ENCODE assay signal across 8 mouse cellular contexts in the genomic region with DNA sequence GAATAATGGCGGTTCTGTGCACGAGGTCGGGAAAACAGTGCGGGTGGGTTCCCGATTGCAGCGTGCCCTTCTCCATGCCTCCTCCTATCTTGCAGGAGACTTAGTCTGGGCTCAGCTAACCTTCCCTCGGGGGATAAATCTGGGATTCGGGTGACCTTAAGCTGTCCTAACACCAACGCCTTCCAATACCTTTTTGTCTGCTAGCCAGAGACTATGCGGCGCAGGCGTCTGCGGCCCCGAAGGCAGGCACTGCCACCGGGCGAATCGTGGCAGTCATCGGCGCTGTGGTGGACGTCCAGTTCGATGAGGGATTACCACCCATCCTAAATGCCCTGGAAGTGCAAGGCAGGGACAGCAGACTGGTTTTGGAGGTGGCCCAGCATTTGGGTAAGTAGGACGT. TPM values are rescaled to one million over a fixed set of nuclear protein-coding genes. Genes with fewer than 3 reads are reported as not detected.
DNase-seq lines count a peak whose midpoint lies in the region; ATAC-seq lines count a peak whose summit lies in the region.

No protein-coding gene starts in this region.

- H3K4me1 ChIP-seq in heart, embryonic 11.5 days (ENCODE audit: control insufficient read depth, insufficient read depth, low read length): peaks cover 7% of the 10 kb centered on the region; the same call in 1 of the 2 replicates
- 0 out of 2 replicates have a peak, but pooled peaks cover 3% of the 10 kb centered on the region for H3K4me1 ChIP-seq in brown adipose tissue, adult 24 weeks (ENCODE audit: control insufficient read depth, insufficient read depth, insufficient read length, low read length)
- peaks cover 3% of the 10 kb centered on the region; the same call in 1 of the 2 replicates for H3K4me1 ChIP-seq in neural tube, embryonic 11.5 days (ENCODE audit: control insufficient read depth, insufficient read depth, low read length)

- no peaks in the 10 kb centered on the region for H3K27me3 ChIP-seq in heart, embryonic 11.5 days (ENCODE audit: control insufficient read depth, insufficient read depth, low read length)
- no peaks in the 10 kb centered on the region for H3K27me3 ChIP-seq in neural tube, embryonic 11.5 days (ENCODE audit: control insufficient read depth, insufficient read depth, low read length)

- H3K9me3 ChIP-seq in heart, embryonic 11.5 days (replicated peaks; ENCODE audit: control insufficient read depth, low read length): no peaks in the 10 kb centered on the region
- H3K9me3 ChIP-seq in neural tube, embryonic 11.5 days (ENCODE audit: control insufficient read depth, low read length): no peaks in the 10 kb centered on the region

- H3K9ac ChIP-seq in heart, embryonic 11.5 days (ENCODE audit: low read depth, low read length): peak overlapping the region; percentile 98
- H3K9ac ChIP-seq in neural tube, embryonic 11.5 days (ENCODE audit: low read length): peak overlapping the region; percentile 98

- no peak for DNase-seq in heart, adult 11 months
- DNase-seq in 3134 (ENCODE audit: extremely low read depth, insufficient read length, low spot score) (peak; percentile 44), liver (peak; percentile 45)
- DNase-seq in gastrocnemius, postnatal 25 days: peak; percentile 25
- no peak for DNase-seq in neural tube, embryonic 11.5 days (ENCODE audit: low spot score)
- no peak for DNase-seq in frontal cortex, postnatal 10 days (ENCODE audit: low spot score in 2 of 2)

- ATAC-seq in heart, embryonic 11.5 days (replicated peaks; ENCODE audit: insufficient number of reproducible peaks, low FRiP score, low TSS enrichment): no peak
- no peak for ATAC-seq in neural tube, embryonic 11.5 days (ENCODE audit: insufficient read depth, low FRiP score, low TSS enrichment)

- H3K4me3 ChIP-seq in heart, embryonic 11.5 days (ENCODE audit: low read depth, low read length): peak overlapping the region; percentile 98
- peak overlapping the region; percentile 97 for H3K4me3 ChIP-seq in brown adipose tissue, adult 24 weeks (ENCODE audit: insufficient read depth, low read depth, low read length)
- peak overlapping the region; percentile 99 for H3K4me3 ChIP-seq in neural tube, embryonic 11.5 days (ENCODE audit: low read depth, low read length)

- peaks cover 35% of the 10 kb centered on the region for H3K36me3 ChIP-seq in heart, embryonic 11.5 days (ENCODE audit: control insufficient read depth, insufficient read depth, low read length)
- H3K36me3 ChIP-seq in neural tube, embryonic 11.5 days (ENCODE audit: control insufficient read depth, insufficient read depth, low read length): peaks cover 14% of the 10 kb centered on the region

- WGBS in heart, embryonic 11.5 days (ENCODE audit: insufficient replicate concordance): under 1% methylated on average over 22 of the region's 22 CpGs
- WGBS in neural tube, embryonic 11.5 days: under 1% methylated on average over 22 of the region's 22 CpGs

- H3K27ac ChIP-seq in heart, embryonic 11.5 days (ENCODE audit: low read depth, low read length): peak overlapping the region; percentile 83
- H3K27ac ChIP-seq in brown adipose tissue, adult 24 weeks (replicated peaks; ENCODE audit: low read depth, low read length): peak overlapping the region; percentile 98
- no peak overlapping the region; the same call in 1 of the 2 replicates for H3K27ac ChIP-seq in neural tube, embryonic 11.5 days (ENCODE audit: low read depth, low read length)

- peak overlapping the region; percentile 96 for H3K4me2 ChIP-seq in heart, embryonic 11.5 days
- H3K4me2 ChIP-seq in neural tube, embryonic 11.5 days (ENCODE audit: low read depth): peak overlapping the region; percentile 66

RNA-seq across cellular contexts. Expression of a gene that starts 0.6 kb away (rescaled TPM):
- 4,523 and 4,948 TPM in 2 replicates for polyA plus RNA-seq in heart, embryonic 11.5 days (2014; fragmentation: Nextera tagmentation; extraction: Ambion mirVana)
- polyA plus RNA-seq in brown adipose tissue, adult 24 weeks (2012; ENCODE audit: insufficient read depth, insufficient read length, missing spikeins): 9,036 and 9,352 TPM in 2 replicates
- total RNA-seq in gastrocnemius, postnatal 25 days (2021): 1,000 to 10,000 TPM; 3,933 to 4,186 TPM
- polyA plus RNA-seq in neural tube, embryonic 11.5 days (2014; fragmentation: Nextera tagmentation; extraction: Ambion mirVana): 2,381 and 2,418 TPM in 2 replicates

RNA-seq across cellular contexts. Expression of a gene that starts 7.7 kb away (rescaled TPM):
- polyA plus RNA-seq in heart, embryonic 11.5 days (2014; fragmentation: Nextera tagmentation; extraction: Ambion mirVana): 10.9 and 21.7 TPM in 2 replicates
- 15.1 and 16.0 TPM in 2 replicates for polyA plus RNA-seq in brown adipose tissue, adult 24 weeks (2012; ENCODE audit: insufficient read depth, insufficient read length, missing spikeins)
- total RNA-seq in gastrocnemius, postnatal 25 days (2021): 10 to 100 TPM; 11.4 to 12.0 TPM
- polyA plus RNA-seq in neural tube, embryonic 11.5 days (2014; fragmentation: Nextera tagmentation; extraction: Ambion mirVana): 20.3 and 23.5 TPM in 2 replicates

RNA-seq across cellular contexts. Expression of a gene that starts 24.9 kb away (rescaled TPM):
- polyA plus RNA-seq in heart, embryonic 11.5 days (2014; fragmentation: Nextera tagmentation; extraction: Ambion mirVana): 354 and 377 TPM in 2 replicates
- polyA plus RNA-seq in brown adipose tissue, adult 24 weeks (2012; ENCODE audit: insufficient read depth, insufficient read length, missing spikeins): 107 and 147 TPM in 2 replicates
- 10 to 100 TPM; 61.5 to 62.3 TPM for total RNA-seq in gastrocnemius, postnatal 25 days (2021)
- polyA plus RNA-seq in neural tube, embryonic 11.5 days (2014; fragmentation: Nextera tagmentation; extraction: Ambion mirVana): 584 and 611 TPM in 2 replicates

RNA-seq across cellular contexts. Expression of a gene that starts 48.3 kb away (rescaled TPM):
- polyA plus RNA-seq in heart, embryonic 11.5 days (2014; fragmentation: Nextera tagmentation; extraction: Ambion mirVana): 678 and 713 TPM in 2 replicates
- 592 and 593 TPM in 2 replicates for polyA plus RNA-seq in brown adipose tissue, adult 24 weeks (2012; ENCODE audit: insufficient read depth, insufficient read length, missing spikeins)
- total RNA-seq in gastrocnemius, postnatal 25 days (2021): 100 to 1,000 TPM; 339 to 340 TPM
- polyA plus RNA-seq in neural tube, embryonic 11.5 days (2014; fragmentation: Nextera tagmentation; extraction: Ambion mirVana): 854 and 893 TPM in 2 replicates

Comparison
In these comparisons a context has a peak if more than half of its experiments do, and no peak if none do; other contexts are left out.
1. DNase-seq: peak in 3134 (single experiment), gastrocnemius, postnatal 25 days (single experiment) and liver (single experiment); none in heart, adult 11 months (single experiment), neural tube, embryonic 11.5 days (single experiment) and frontal cortex, postnatal 10 days (0 of 2).
2. Peak in every context shown above with its lines, with median percentiles within 50 percentile points of each other: H3K4me3 ChIP-seq.